Mouse (Mus musculus) embryo, embryonic 11 days (tissue): ENCODE measurements at regions not wholly inside any gene's neighbourhood (a gene's known extent, or its start where the extent isn't known, plus 50 kb on each side); places are given as distances from the start of the nearest gene placed in this dataset.

Source experiments
- DNase-seq: peaks from one replicate; pipeline ENCODE4 v3.0.0-alpha.2; 2015

GRCm38 (mm10) chr14:79852683-79853082 is 81.6 kb upstream of the Pcdh8 start:
- no peak for DNase-seq

DNA sequence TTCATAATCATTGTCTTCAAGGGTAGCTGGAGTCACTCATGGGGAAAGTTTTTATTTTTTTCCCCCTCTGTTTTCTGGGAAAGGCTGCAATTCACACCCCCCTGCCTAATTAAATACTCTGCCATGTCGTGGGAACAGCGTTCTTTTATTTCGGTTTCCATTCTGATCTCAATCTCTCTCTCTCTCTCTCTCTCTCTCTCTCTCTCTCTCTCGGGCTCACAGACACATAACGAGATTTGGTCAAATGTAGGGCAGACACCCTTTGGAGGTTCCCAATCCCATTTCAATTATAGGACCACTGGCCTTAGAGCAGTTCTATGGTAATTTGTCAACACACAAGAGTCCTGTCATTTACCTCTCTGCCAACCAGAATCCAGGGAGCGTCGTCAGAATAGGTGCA is 80.7 kb upstream of the Pcdh8 start:
- no peak for DNase-seq

DNA sequence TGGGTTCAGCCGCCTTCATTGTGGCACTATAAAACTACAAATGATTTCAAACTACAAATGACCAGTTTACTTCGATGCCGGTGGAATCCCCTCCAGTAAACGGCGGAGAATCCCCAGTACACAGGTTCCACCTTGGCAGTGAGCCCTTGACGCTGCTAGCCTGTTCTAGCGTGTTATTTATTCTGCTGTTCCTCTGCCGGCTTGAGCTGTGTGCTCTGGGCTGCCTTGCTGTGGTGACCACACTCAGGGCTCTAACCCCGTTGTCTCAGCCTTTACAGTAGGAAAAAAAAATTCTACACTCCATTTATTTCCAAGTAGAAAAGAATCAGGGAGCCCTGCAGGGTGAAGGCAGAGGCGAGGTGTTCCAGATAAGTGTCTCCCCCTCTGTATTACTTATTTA is 80.1 kb upstream of the Pcdh8 start:
- DNase-seq, result no peak

DNA sequence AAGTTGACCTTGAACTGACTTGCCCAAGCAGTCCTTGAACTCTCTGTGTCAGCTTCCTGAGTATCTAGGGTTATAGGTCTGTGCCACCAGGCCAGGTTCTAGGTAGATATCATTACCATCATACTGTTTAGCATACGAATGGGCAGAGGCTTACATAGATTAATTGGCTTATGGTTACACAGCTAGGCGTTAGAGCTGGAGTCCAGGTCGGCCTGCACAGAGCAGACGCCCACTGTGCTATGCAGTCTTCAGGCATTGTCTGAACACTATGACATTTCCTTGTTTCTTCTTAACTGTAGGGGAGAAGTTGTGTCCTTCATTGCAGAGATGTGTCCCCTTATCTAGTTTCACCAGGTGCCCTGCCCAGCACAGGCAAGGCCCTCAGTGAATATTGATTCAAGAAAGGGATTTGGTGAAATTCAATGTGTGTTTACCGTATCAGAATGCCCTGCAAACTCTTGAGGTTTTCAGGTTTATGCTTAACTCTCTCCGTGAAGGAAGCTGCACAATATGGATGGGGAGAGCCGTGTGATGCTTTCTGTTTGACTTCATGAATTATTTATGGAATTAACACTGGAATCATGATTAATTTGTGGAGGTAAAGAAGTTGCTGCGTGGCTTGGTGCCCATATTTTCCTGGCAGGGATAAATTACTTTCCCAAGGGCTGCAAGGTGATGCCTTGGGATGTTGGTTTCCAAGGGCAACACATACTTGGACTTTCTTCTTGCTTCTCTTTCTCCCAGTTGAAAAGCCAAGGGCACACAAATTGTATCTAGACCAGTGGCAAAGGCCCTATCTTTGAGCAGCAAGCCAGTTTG is 78.7 kb upstream of the Pcdh8 start:
- DNase-seq, result no peak

- DNase-seq, result no peak
Measured at GRCm38 (mm10) chr14:79848116-79848515, 77.0 kb upstream of the Pcdh8 start.

DNA sequence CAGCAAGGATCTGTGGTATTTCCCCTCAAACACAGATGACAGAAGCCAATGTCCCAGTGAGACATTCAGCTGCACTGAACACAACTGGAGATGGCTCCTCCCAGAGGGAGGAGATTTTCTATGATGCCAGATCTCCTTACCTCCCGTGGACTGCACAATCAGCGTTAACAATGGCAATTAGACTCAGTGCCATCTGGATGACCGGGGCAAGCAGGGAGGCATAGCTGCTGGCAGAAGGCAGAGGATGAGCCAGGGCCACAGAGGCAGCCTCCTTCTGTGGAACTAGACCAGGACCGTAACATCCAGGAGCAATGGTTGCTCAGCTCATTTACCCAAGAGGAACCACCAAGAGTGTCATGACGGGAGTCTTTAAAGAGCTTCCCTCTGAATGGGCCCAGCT is 73.2 kb upstream of the Pcdh8 start:
- DNase-seq, result no peak

DNA sequence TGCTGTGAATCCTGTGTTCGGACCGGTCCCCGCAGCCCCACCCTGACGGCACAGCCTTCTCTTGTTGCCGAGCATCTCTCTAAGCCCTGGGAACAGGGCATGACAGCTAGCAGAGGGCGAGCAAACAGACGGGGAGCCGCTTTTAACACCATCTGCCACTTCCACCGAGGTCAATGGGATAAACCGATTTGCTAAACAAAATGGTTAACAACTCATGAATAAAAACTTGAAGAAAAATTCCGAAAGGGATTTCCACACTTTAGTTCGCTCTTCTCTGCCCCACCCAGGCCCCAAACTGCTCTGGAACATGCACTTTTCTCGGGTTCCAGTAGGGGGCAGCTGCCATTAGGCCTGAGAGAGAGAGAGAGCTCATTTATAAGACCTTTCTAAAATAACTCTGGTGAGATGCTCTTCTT is 72.0 kb upstream of the Pcdh8 start:
- peak; percentile 72 for DNase-seq

- no peak for DNase-seq
Measured at GRCm38 (mm10) chr14:79842734-79843133, 71.6 kb upstream of the Pcdh8 start.

DNA sequence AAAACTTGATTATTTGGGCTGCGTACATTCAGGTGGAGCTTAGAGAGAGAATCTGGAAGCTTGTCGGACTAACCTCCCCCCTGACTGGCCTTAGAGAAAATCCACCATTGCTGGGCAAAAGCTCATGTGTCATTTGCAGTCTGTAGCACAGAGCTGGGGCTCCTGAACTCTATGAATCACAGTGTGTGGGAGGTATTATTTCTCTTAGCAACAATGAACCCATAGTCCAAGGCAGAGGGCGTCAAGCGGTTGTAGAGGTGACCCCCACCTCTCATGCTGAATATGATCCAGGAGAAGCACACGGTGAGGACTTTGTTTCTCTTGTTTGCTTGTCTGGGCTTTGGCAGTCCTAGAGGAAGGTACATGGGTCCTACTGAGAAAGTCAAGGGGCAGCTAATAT is 66.0 kb upstream of the Pcdh8 start:
- DNase-seq, result no peak

DNA sequence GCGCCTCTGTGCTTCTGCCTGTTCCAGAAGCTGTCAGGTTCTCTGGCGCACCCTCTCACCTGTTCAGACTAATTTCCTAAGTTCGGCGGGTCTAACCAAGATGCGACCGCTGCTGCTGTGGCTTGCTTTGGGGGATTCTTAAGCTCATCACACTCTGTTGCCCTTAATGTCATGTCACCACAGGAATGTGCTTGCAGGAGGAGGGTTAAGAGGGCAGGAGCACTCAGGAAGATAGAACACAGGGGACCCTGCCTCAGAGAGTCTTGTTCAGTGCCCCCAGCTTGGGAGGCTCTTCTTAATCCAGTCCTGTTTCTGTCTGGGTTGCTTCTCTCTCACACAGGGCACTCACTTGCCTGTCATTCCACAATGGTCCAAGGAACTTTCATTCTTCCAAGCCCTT is 65.1 kb upstream of the Pcdh8 start:
- no peak for DNase-seq

GRCm38 (mm10) chr14:79824670-79825446 is 53.7 kb upstream of the Pcdh8 start:
- no peak for DNase-seq

DNA sequence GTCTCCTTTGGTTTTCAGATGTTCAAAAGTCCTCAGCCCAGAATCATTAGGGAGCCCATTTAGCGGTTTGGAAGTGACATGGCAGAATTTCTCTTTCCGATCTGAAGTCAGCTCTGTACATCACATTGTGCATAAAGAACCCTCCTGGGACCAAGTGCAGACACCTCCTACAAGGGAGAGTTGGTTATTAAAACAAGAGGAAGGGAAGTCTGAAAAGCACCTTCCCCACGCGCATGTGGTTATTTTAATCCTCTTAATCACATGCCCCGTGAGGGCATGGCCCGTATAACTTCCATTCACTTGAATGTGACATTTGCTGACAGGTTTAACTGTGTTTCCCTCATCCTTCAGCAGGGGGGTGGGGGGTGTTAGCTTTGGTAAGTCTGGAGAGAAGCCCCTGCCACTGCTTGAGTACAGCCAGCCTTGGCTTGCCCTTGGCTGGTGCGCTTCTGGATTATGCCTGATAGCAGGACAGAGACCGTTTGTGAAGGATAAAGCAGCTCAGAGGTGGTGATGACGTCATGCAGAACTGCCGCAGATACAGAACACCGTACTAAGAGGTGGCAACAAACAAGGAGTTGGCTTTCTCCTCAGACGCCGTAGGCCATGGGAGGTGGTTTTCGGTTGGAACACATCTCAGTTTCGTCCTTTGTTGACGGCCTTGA is 51.5 kb upstream of the Pcdh8 start:
- no peak for DNase-seq

DNA sequence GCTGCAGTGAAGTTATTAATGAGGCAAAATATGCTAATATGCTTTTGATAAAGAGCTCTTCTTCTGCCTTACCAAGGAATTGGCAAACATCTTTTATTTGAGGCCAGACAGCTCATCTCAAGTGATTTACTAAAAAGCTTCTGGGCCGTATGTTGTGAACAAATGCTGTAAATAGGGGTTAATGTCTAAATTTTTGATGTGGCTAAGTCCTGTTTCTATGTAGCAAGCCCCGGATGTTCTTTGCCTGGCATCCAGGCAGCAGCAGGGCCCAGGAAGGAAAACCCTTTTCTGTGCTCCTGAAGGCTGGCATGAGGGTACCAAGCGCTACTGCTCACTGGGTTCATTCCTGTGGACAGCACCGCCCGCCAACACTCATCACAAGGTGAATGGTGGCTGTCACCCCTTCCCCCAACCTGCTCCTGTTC is 50.9 kb upstream of the Pcdh8 start:
- DNase-seq, result no peak

GRCm38 (mm10) chr14:79821352-79822010 is 50.4 kb upstream of the Pcdh8 start:
- no peak for DNase-seq
